Mouse (Mus musculus): ENCODE measurements around the gene Foxb1. TPM values are rescaled to one million over a fixed set of nuclear protein-coding genes. Genes with fewer than 3 reads are reported as not detected.
A peak's percentile ranks its signal among the peaks of the same experiment; 100 is the strongest.

The Foxb1 gene
- polyA plus RNA-seq, 1 experiment: 14.1 TPM

DNA sequence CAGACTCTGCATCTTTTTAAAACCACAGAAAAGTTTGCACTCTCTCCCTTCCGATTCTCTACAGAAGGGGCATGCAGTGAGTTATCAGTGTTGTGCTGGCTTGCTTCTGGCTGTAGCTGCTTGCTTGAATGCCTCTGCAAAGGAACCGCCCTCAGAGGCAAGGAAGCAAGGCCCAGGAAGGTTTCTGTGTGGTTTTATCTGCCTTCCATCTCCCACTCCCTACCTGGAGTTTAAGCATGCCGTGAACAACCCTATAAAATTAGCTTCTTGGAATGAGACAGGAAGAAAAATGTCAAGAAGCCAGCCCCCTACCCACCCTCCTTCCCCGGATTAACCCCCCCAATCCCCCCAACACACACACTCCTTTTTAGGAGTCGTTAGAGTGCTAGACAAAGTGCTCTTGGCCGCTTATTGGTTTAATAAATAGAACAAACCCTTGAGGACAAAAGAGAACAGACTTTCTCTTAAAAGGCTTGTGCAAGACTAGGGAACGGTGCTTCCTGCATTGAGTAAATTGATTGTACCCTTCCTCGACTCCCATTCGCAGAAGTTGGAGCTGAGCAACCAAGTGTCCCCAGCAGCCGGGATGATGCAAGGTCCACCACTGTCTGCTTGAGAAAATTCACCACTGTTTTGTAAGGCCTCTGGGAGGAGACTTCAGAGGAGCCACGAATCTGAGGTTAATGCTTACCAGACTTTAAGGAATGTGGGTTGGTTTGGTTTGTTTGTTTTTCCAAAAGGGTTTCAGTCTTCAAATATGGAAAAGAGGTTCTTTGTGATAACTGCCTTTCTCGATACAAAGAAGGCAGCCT lies 47.8 kb downstream of the Foxb1 start:
- TF ChIP-seq POLR2A (IDR thresholded peaks at IDR 0.05; ENCODE audit: borderline replicate concordance, extremely low read depth, insufficient read depth, insufficient read length, poor library complexity, severe bottlenecking) (no peak), CTCF (IDR thresholded peaks at IDR 0.05; ENCODE audit: borderline replicate concordance, extremely low read depth, insufficient read depth, insufficient read length) (no peak)
- DNase-seq (ENCODE audit: low read depth): peak; percentile 31

Other genes starting within 250 kb of the Foxb1 start
- gene Bnip2, start 228.5 kb upstream of the Foxb1 start, polyA plus RNA-seq (2012; rRNA removed): 71.6 and 85.3 TPM in 2 replicates